Mouse (Mus musculus) thymus, postnatal 10 days (tissue): ENCODE measurements at regions not wholly inside any gene's neighbourhood (a gene's known extent, or its start where the extent isn't known, plus 50 kb on each side); places are given as distances from the start of the nearest gene placed in this dataset.

Experiments used
- DNase-seq, 2 experiments: peaks; one replicate each; pipeline ENCODE4 v3.0.0; 2021; ENCODE audit warnings: low spot score in 2 of 2

DNA sequence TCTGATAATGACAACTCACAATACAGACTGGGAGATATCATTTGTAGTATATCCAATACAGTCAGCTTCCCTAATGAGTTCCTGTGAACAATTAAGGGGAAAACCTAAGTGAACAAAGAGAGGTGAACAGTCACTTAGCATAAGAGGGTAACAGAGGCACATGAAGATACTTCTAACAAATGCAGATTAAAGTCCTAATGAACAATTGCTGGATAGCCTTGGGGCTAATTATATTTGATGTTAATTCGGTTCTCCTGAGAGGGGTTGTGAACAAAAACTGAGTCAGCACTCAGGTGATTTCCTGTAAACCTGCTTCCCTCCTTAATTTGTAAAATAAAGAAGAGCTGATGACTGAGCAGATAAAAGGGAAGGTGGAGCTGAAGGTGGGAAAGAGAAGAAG, 1672.1 kb downstream of the 4930444P10Rik start:
- no peak for DNase-seq

DNA sequence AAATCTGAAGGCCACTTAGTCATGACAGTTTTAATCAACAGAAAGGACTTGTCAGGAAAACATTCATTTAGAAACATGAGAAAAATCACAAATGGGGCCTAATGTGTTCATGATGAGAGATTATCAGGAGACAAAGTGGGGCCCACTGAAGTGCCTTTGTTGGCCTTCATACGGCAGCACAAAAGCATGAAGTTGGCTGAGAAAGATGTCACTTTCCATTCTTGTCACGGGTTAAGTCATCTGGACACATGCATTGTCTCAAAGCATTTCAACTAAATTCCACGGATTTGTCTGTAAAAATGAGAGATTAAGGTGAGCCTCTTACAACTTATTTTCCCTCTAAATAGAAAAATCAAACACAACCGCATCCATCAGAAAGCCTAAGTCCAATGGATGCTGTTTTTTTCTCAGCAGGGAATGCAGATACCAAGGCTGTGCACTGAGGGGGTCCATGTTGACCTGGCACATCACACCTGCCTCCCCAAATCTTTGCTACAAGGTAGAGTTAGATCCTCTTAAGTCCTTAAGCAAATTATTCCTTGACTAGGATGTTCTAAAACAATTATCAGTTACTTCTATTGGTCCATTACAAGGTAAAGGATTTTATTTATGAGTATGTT, 1679.2 kb downstream of the 4930444P10Rik start:
- no peak for DNase-seq

DNA sequence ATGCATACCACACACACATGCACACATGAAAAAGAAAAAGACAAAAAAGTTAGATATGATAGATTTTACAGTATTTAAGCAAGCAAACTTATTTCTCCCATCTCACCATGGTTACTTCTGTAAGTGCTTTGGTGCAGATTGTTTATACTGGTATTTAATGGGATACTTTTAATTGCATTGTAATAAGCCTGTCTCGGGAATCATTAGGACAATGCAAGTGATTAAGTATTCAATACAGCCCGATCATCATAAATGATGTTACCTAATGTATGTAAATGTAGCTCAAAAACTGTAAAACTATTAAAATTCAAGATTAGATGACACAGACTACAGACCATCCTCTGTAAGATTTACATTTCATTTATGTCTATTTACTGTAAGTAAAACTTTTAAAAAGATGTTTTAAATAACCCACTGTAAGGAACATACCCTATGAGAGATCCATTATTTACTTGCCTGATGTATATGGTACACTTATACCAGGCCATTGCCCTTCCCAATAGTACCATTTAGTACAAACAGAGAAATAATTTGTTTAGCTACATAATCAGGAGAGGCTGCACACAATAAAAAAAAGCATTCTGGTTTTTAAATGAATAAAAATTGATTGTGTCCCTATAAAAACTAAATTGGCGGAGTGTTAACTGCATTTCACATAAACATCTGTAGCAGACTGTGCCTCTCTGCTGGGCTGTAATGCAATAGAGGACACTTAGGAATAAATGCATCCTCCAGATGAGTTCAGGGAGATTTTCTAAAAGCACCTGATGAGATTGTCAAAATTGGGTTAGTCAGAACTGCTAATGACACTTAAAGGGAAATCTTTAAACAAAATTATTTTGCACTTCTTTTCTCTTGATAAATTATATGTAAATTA, 1722.9 kb downstream of the 4930444P10Rik start:
- DNase-seq, result no peak

DNA sequence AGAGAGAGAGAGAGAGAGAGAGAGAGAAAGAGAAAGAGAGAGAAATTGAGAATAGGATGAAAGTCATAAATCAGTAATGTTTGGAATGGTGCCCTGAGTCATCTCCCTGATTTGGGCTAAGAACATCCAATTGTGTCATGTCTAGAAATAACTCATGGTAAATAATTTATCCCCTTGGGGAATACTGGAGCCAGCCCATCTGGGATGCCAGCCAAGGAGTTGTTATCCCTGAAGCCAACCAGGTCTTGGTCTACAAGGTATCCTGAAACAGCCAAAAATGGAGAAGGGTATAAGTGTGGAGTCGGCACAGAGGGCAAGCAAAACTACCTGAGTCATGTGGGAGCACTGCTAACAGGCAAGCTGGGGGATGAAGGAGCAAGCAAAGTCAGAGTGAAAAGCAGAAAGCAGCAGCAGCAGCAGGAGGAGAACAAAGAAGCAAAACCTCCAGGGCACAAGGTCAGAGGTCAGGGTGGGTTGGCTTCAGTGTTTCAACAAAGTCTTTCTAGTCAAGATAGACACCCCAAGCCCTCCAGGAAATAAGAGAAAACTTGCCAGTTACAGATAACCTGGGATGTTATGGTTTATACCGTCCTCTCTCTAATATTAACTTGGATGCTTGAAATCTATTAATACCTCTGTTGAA, 1733.0 kb downstream of the 4930444P10Rik start:
- DNase-seq, result no peak
